8 mouse cellular contexts compared by ENCODE assay signal in the genomic region with DNA sequence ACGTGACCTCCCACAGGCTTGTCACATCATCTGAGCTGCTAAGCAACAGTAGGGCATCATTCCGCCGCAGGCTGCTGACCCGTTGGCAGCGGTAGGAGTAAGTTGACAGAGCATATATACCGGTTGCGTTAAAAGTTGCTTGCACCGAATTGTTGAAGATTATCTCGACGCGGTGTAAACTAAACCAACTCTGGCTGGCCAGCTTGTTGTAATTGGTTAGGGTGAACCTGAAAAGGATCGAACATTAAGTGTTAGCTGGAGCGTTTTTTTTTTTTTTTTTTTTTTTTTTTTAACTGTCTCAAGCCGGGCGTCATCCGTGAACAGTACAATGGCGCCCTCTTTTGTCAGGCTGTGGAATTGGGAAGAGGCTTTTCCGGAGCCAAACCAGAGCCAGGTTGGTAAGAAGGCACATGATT. TPM values are rescaled to one million over a fixed set of nuclear protein-coding genes. Genes with fewer than 3 reads are reported as not detected.
DNase-seq lines count a peak whose midpoint lies in the region; ATAC-seq and TF ChIP-seq lines count a peak whose summit lies in the region.

No protein-coding gene starts in this region.

- peak; percentile 77 for ATAC-seq in forebrain, postnatal 0 days
- ATAC-seq in hematopoietic stem cell, adult 5-6 weeks (replicated peaks in 1 of 2; ENCODE audit: insufficient read depth in 1 of 2, low FRiP score in 2 of 2, low TSS enrichment in 1 of 2, low read depth in 1 of 2, poor library complexity in 2 of 2, severe bottlenecking in 2 of 2), result peak; percentile 69 to 75
- ATAC-seq in lung, embryonic 16.5 days (ENCODE audit: low read depth), result peak; percentile 76

- H3K4me2 ChIP-seq in forebrain, postnatal 0 days (ENCODE audit: low read depth), result peak overlapping the region; percentile 63
- peak overlapping the region; percentile 70 for H3K4me2 ChIP-seq in lung, embryonic 16.5 days (ENCODE audit: low read depth, low read length)

- no peaks in the 10 kb centered on the region for H3K9me3 ChIP-seq in forebrain, postnatal 0 days (ENCODE audit: low read length)
- no peaks in the 10 kb centered on the region for H3K9me3 ChIP-seq in lung, embryonic 16.5 days (ENCODE audit: control insufficient read depth, low read length)

- H3K36me3 ChIP-seq in forebrain, postnatal 0 days (ENCODE audit: insufficient read depth), result no peaks in the 10 kb centered on the region
- H3K36me3 ChIP-seq in lung, embryonic 16.5 days (ENCODE audit: control insufficient read depth, insufficient read depth, low read length), result no peaks in the 10 kb centered on the region

- no peaks in the 10 kb centered on the region for H3K4me1 ChIP-seq in forebrain, postnatal 0 days (ENCODE audit: insufficient read depth)
- peaks cover 9% of the 10 kb centered on the region for H3K4me1 ChIP-seq in lung, embryonic 16.5 days (replicated peaks; ENCODE audit: control insufficient read depth, insufficient read depth, low read length)

- peak overlapping the region; percentile 36 for H3K4me3 ChIP-seq in forebrain, postnatal 0 days (ENCODE audit: low read depth, low read length)
- H3K4me3 ChIP-seq in lung, embryonic 16.5 days (ENCODE audit: low read length), result peak overlapping the region; percentile 46

- peak; percentile 41 for DNase-seq in Muller cell, postnatal 12 days (ENCODE audit: inconsistent ontology term)
- DNase-seq in cerebellum, adult 8-10 months, result peak; percentile 46
- DNase-seq in forebrain, postnatal 0 days, result peak; percentile 91
- DNase-seq in layer of hippocampus, adult 8-10 months (ENCODE audit: low spot score in 2 of 2), result peak; percentile 41 to 79
- DNase-seq in ovary, postnatal 14 days (ENCODE audit: low spot score), result peak; percentile 63
- peak; percentile 61 for DNase-seq in thymus, postnatal 25 days

- no peaks in the 10 kb centered on the region for H3K27me3 ChIP-seq in forebrain, postnatal 0 days (ENCODE audit: insufficient read depth, low read length)
- H3K27me3 ChIP-seq in lung, embryonic 16.5 days (ENCODE audit: control insufficient read depth, insufficient read depth, low read depth, low read length), result no peaks in the 10 kb centered on the region

- H3K9ac ChIP-seq in forebrain, postnatal 0 days, result no peak overlapping the region
- H3K9ac ChIP-seq in lung, embryonic 16.5 days (ENCODE audit: low read length), result no peak overlapping the region

- WGBS in forebrain, postnatal 0 days, result under 1% methylated on average over 18 of the region's 18 CpGs
- under 1% methylated on average over 18 of the region's 18 CpGs for WGBS in lung, embryonic 16.5 days

- no peak overlapping the region for H3K27ac ChIP-seq in forebrain, postnatal 0 days (ENCODE audit: low read depth, low read length)
- no peak overlapping the region for H3K27ac ChIP-seq in lung, embryonic 16.5 days (ENCODE audit: low read length)

- TF ChIP-seq CTCF in forebrain, postnatal 0 days (IDR thresholded peaks at IDR 0.05; ENCODE audit: low read depth), result peak; percentile 84

RNA-seq across cellular contexts. Expression of gene Atp6ap1l, which starts 18.6 kb away (rescaled TPM):
- total RNA-seq in forebrain, postnatal 0 days (2014; rRNA removed), result 7.5 and 8.2 TPM in 2 replicates
- polyA plus RNA-seq in forebrain, postnatal 0 days (2015; fragmentation: Nextera tagmentation; extraction: Ambion mirVana), result 7.4 and 10.0 TPM in 2 replicates
- not detected in 2 replicates for total RNA-seq in hematopoietic stem cell, adult 5-6 weeks (2017)
- total RNA-seq in layer of hippocampus, adult 8-10 months (2022), result 1 to 10 TPM; 1.8 to 5.2 (median 2.3) TPM
- 0.14 TPM in 1 of 2 replicates, not detected in the other for polyA plus RNA-seq in lung, embryonic 16.5 days (2015; fragmentation: Nextera tagmentation; extraction: Ambion mirVana)

RNA-seq across cellular contexts. Expression of gene Rps23, which starts 36.2 kb away (rescaled TPM):
- total RNA-seq in forebrain, postnatal 0 days (2014; rRNA removed), result 493 and 1,038 TPM in 2 replicates
- polyA plus RNA-seq in forebrain, postnatal 0 days (2015; fragmentation: Nextera tagmentation; extraction: Ambion mirVana), result 145 and 199 TPM in 2 replicates
- 1,288 and 2,349 TPM in 2 replicates for total RNA-seq in hematopoietic stem cell, adult 5-6 weeks (2017)
- 100 to 1,000 TPM; 135 to 302 (median 244) TPM for total RNA-seq in layer of hippocampus, adult 8-10 months (2022)
- polyA plus RNA-seq in lung, embryonic 16.5 days (2015; fragmentation: Nextera tagmentation; extraction: Ambion mirVana), result 184 and 222 TPM in 2 replicates

Comparison
In these comparisons a context has a peak if more than half of its experiments do, and no peak if none do; other contexts are left out.
1. DNase-seq: peak in every context shown above with its lines; median percentile 91 in forebrain, postnatal 0 days; 63 in ovary, postnatal 14 days; 61 in thymus, postnatal 25 days; 60 in layer of hippocampus, adult 8-10 months; 46 in cerebellum, adult 8-10 months; 41 in Muller cell, postnatal 12 days.